Mouse (Mus musculus) lung, postnatal 14 days (tissue): Measurements from ENCODE around the gene Syt3.

Experiments
- DNase-seq: peaks from one replicate; pipeline ENCODE4 v3.0.0; 2021

The Syt3 gene

DNA sequence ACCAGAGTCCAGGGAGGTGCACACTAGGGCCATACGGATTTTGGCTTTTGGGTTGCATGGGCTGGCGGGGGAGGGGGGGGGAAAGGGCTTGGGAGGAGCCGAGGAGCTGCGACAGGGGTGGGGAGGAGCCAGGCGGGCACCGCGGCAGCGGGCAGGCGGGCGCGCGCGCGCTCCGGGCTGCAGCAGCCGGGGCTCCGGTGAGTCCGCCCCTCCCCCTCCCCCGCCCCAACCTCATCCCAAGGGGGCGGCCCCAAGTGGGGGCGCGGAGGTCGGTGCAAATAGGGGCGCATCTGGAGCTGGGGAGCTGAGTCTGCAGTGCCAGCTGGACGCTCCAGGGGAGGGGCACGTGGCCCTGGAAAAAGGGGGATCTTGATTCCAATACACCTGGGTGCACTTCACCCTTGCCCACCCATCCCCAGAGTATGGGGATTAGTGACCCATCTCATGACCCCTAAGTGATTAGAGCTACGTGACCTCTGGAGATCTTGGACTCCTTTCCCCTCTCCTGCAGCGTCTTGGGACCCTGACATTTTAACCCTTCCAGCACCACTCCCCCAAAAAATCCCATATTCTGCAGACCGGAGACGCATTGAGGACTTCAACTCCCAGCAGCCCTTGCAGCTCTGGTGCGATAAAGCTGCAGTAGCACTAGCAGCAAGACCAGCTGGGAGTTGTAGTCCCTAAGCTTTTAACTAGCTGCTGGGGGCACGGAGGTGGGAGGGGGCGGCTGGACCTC, at the start of gene Syt3:
TSS of gene Syt3 (plus strand) at position 123 of the 736 bp plus-strand sequence.
- peak; percentile 65 for DNase-seq

DNA sequence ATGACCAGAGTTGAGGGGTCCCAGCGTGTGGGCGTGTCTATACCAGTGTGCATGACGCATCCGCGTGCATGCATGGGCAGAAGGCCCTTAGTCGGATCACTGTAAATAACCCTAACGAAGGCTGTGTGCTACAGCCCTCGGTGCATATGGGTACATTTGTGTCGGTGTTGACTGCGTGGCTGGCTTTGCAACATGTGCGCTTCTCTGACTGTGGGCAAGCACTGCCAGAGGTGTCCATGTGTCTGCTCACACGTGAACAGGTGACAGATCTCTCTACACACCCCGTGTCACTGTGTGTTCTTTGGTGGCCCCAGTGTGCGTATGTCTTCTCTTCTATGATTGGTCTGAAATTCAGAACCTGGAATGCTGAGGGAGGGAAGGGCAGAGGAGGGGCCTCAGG, 49.8 kb upstream of the Syt3 start:
- DNase-seq: no peak

DNA sequence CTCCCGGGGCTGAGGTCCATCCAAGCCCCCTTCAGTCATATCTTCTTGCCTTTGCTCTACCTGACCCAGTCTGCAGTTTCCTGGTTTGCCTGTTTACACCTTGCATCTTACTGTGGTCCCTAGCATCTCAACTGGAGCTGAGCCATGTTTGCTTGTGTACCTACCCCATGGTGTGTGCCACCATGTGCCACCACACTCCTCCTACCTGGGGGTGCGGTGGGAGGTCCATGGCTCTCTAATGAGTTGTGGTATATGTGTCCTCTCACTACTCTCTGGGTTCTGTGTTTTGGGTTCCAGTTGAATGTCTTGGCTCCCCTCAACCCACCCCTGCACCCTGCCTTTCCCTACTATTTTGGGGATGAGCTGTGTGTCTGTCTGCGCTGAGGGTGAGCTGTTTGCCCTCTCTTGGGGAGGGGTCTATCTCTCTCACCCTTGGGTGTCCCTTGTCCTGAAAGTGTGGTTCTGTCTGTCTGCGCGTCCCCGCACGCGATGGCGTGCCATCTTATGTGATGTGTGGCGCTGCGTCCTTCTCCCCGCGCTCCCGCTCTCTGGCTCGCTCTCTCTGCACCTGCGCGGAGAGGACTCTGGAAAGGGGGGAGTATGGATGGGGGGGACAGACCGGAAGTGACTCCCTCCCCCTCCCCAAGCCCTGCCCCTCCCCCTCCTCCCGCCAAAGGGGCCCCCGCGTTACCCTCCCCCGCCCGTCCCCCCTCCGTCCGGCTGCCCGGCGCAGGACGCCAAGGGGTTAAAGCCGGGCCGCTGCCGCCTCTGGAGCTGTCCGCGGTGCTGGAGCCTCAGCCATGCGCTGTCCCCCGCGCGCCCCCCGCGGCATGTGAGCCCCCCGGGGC, 48.6 kb upstream of the Syt3 start:
- DNase-seq: no peak

DNA sequence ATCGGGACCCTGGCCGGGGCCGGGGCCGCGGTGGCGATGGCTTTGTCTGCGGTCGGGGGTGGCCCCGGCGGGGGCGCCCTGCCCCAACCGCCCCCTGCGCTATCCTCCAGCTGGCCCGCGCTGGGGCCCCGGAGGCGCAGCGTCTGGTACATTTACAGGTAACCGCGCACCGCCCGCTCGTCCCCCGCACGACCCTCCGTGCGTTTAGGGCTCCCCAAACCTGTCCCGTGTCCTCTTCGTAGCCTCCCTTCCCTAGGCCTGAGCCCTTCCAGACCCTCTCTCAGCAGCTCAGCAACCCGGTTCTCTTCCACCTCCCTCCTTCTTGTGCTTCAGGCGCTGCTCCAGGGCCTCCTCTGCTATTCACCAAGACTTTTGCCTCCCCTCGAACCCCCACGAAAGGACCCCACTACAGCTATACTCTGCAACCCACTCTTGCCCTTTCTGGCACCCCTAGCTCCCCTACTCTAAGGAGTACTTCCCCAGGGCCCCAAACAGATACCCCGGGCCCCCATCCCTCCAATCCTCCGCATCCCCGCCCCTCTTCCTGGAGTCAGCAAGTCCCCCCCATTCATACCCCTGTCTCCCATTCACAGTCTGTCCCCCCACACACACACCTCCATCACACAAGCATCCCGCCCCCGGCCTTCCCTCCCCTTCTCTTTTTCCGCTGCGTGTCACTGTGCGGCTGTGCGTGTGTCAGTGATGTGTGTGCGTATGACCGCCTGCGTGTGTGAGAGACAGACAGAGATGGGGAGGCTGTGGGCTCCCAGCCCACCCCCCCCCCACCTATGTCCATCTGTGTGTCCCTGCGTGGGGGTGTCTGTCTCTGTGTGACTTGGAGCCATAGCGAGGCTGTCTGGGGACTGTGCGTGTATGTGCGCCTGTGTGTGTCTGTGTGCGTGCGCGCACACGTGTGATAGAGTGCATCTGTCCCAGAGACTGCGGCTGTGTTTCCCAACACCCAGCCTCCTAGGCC, 47.6 kb upstream of the Syt3 start:
- no peak for DNase-seq

DNA sequence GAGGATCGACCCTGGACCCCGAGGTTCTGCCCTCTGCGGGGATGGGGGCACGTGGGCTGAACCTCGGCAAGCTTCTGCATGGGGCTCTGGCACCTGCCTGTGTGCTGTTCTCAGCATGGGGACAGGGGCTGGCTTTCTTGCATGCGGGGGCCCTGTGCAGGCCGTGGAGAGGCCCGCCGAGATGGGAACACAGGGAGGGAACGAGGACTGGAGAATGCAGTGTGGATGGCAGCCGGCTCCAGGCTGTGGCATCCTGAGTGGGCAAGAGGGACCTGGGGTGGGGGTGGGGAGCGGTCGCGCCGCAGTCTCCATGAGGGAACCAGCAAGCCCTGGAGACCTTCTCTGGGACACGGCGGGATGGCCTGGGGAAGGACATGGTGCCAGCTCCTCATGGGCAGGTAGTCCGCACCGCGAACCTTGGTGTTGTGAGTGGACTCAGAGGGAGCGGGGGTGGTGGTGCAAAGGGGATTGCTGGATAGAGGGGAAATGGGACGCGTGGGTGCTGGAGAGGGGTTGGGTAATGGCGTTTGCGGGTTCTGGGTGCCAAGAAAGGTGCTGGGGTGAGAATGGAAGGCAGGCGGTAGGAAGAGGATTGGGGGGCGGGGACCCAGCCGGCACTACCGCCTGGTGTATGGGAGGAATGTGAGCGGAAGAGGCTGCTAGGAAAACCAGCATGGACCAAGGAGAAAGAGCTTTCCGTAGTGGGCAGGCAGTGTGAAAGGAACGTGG, 46.6 kb upstream of the Syt3 start:
- DNase-seq: no peak

DNA sequence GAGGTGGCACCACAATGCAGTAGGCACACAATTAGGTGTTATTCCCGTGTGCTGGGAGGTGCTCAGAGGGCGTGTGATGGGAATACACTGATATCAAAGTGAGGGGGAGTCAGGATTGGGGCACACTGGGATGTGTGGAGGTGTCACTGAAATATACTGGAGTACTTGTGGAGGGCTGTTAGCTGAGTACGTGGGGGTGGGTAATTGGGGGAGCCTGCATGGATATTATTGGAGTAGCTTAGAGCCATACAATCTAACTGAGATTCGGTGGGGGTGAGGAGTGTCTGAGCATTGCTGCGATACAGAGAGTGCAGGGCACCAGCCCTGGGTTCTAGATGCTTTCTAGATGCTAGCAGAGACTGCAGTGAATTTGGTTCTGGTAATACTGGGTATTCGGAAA, 43.7 kb upstream of the Syt3 start:
- DNase-seq: no peak

DNA sequence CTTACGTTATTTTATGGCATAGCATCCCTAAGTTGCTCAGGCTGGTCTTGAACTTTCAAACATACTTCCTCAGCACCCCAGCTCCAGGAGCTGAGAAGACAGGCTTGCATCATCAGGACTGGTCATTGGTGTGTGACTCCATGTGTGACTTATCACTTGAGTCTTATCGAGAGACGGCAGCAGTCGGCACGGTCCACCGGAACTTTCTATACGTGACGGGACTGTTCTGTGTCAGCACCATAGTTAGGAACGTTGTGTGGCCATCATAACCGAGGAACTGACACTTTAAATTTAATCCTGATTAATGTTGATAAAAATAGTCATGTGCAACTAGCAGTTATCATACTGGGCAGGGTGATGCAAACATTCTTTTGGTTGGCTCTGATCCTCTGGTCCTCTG, 42.8 kb upstream of the Syt3 start:
- DNase-seq: no peak

DNA sequence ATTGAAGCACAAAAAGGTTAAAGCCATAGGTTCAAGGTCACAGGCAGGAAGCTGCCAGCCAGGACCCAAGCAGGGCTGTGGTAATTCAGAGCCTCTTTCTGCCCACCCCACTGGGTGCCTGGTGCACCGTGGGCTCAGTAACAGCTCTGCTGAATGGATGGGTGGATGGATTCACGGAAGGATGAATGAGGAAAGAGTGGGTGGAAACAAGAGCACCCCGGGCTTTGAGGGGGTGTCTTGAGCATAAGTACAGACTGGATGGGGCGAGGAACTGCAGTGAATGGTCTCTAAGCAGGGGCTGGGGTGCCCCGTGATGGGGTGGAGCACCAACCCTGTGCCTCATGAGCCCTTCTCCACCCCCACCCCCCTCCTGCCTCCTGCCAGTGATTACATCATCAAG, 42.2 kb upstream of the Syt3 start:
- no peak for DNase-seq

DNA sequence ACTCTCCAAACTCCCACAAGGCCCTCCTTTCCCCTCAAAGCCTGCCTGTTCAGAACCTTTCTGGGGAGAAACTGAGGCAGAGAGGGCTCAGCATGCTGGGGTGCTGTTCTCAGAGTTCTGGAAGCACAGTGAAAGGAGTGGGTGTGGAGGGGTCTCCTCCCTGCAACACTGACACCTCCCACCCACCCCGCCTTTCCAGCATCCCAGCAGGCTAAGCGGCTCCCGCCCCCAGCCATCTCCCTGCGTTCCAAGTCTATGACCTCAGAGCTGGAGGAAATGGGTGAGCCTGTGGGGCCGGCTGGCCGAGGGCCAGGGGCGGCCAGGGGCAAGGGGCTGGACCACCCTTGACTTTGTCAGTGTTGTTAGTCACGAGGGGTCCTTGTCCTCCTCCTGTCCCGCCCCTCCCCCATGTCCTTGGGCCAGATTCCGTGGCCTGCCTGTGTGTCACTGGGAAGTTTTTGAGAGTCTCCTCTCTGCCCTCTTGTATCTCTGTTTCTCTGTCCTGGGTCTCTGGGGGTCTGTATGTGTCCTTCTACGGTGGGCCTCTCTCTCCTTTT, 40.4 kb upstream of the Syt3 start:
- DNase-seq: no peak

DNA sequence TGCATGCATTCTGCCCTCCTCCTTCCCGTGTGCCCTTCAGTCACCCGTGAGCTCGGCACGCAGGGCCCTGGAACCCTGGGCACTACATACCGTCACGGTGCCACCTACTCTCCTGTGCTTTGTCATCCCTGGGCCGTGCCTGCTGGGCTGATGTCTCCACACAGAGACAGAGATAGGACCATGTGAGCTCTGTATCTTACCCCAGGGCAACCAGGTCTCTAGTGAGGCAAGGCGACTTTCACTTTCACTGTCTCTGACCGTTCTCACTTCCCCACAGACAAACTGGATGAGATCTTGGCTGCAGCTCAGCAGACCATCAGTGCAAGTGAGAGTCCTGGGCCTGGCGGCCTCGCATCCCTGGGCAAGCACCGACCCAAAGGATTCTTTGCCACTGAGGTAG, 39.3 kb upstream of the Syt3 start:
- DNase-seq: no peak

DNA sequence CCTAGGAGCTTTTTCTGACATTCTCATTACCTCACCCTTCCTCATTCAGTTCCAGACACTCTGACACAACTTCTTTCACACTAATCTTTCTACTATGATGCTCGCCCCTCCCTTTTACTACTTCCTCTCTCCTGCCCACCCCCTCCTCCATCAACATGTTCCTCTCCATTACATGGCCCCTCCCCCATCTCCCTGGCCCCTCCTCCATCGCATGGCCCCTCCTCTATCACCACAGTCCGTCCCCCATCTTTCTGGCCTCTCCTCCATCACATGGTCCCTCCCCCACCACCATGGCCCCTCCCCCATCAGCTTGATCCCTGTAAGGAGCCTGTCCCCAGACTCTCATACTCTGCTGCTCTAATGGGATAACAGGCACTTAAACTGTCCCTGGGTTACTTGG, 34.9 kb upstream of the Syt3 start:
- no peak for DNase-seq

DNA sequence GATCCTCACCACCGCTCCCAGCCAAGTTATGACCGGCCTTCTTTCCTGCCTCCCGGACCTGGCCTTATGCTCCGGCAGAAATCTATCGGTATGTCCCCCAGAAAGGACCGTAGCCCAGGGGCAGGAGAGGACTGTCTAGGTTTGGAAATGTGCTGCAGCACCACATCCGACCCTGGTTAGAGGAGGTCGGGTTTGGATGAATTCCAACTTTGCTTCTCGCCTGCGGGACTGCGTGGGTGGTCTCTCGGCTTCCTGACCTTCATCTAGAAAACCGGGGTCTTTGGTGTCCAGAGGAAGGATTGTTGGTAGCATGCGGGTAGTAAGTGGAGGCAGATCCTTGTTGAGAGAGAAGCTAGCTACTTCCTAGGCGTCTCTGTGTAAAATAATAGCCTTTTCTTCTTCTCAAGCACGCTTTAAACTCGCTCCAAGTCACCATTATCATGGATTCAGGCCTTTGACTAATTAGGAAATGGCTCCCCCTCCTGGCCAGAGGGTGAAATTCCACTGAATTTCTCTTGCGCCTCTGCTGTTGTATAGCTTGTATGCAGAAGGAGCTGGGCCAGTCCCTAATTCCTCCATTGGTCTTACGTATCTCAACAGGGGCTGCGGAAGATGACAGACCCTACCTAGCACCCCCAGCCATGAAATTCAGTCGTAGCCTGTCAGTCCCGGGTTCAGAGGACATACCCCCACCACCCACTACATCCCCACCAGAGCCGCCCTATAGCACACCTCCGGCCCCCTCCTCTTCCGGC, 32.8 kb upstream of the Syt3 start:
- peak; percentile 81 for DNase-seq

DNA sequence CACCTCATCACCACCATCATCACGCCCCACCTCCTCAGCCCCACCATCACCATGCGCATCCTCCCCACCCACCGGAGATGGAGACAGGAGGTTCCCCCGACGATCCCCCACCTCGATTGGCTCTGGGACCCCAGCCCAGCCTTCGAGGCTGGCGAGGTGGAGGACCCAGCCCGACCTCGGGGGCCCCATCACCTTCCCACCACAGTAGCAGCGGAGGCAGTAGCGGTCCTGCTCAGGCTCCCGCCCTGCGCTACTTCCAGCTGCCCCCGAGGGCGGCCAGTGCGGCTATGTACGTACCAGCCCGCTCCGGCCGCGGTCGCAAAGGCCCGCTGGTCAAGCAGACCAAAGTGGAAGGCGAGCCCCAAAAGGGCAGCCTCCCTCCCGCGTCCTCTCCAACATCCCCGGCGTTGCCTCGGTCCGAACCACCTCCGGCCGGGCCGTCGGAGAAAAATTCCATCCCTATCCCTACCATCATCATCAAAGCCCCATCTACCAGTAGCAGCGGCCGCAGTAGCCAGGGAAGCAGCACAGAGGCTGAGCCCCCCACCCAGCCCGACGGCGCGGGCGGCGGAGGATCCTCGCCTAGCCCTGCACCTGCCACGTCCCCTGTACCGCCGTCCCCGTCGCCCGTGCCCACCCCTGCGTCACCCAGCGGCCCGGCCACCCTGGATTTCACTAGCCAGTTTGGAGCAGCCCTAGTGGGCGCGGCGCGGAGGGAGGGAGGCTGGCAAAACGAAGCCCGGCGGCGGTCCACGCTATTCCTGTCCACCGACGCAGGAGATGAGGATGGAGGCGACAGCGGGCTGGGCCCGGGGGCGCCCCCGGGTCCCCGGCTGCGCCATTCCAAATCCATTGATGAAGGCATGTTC, 31.8 kb upstream of the Syt3 start:
- DNase-seq: no peak

DNA sequence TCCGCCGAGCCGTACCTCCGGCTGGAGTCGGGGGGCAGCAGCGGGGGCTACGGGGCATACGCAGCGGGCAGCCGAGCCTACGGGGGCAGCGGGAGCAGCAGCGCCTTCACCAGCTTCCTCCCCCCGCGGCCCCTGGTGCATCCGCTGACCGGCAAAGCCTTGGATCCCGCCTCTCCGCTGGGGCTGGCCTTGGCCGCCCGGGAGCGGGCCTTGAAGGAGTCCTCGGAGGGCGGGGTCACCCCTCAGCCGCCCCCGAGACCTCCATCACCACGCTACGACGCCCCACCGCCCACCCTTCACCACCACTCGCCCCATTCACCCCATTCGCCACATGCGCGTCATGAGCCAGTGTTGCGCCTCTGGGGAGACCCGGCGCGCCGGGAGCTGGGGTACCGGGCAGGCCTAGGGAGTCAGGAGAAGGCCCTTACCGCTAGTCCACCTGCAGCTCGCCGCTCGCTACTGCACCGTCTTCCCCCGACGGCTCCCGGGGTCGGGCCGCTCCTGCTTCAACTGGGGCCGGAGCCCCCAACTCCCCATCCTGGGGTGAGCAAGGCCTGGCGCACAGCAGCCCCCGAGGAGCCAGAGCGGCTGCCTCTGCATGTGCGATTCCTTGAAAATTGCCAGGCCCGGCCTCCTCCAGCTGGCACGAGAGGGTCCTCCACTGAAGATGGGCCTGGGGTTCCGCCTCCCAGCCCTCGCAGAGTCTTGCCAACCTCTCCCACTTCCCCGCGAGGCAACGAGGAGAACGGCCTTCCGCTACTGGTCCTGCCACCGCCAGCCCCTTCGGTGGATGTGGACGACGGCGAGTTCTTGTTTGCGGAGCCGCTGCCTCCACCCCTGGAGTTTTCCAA, 30.9 kb upstream of the Syt3 start:
- DNase-seq: no peak

DNA sequence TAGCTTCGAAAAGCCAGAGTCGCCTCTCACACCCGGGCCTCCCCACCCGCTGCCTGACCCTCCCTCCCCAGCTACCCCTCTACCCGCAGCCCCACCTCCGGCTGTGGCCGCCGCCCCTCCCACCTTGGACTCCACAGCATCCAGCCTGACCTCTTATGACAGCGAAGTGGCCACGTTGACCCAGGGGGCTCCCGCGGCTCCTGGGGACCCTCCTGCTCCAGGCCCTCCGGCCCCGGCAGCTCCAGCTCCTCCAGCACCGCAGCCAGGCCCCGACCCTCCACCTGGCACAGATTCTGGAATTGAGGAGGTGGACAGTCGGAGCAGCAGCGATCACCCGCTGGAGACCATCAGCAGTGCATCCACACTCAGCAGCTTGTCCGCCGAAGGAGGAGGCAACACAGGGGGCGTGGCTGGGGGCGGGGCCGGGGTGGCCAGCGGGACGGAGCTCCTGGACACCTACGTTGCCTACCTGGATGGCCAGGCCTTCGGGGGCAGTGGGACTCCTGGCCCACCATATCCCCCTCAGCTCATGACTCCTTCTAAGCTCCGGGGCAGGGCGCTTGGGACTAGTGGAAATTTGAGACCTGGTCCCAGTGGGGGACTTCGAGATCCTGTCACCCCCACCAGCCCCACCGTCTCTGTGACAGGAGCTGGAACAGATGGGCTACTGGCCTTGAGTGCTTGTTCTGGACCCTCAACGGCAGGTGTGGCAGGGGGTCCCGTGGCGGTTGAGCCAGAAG, 30.1 kb upstream of the Syt3 start:
- no peak for DNase-seq

DNA sequence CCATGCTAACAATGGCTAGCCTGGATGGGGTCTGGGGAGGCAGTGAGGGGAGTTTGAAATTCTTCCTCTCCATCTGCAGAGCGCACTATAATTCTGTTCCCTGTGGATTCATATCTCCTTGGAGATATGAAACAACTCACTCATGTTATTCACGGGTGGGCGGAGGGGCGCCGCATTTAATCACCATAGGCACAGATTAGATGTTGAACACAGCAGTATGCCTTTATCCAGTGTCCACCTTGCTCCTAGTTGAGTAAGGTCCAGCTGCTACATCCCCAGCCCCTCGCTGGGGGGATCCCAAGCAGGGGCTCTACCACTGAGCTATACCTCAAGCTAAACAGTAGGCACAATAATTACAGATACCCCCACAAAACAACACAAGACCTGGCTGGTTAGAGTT, 28.5 kb upstream of the Syt3 start:
- DNase-seq: no peak

DNA sequence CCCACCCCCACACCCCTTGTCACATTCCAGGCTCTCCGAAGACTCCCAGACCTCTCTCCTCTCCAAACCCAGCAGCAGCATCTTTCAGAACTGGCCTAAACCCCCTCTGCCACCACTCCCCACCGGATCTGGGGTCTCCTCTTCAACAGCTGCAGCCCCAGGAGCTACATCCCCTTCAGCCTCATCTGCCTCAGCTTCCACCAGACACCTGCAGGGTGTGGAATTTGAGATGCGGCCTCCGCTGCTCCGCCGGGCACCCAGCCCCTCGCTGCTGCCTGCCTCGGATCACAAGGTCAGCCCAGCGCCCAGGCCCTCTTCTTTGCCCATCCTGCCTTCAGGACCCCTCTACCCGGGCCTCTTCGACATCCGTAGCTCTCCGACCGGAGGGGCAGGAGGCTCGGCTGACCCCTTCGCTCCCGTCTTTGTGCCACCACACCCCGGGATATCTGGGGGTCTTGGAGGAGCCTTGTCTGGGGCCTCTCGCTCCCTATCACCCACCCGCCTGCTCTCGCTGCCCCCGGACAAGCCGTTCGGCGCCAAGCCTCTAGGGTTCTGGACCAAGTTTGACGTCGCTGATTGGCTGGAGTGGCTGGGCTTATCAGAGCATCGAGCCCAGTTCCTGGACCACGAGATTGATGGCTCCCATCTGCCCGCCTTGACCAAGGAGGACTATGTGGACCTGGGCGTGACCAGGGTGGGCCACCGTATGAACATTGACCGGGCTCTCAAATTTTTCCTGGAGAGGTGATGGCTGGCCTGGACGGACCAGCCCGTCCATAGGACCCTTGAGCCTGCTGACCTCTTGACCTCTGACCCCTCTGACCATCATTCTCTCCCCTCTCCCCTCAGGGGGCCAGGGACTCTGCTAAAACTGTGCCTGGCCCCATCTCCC, 27.1 kb upstream of the Syt3 start:
- no peak for DNase-seq

DNA sequence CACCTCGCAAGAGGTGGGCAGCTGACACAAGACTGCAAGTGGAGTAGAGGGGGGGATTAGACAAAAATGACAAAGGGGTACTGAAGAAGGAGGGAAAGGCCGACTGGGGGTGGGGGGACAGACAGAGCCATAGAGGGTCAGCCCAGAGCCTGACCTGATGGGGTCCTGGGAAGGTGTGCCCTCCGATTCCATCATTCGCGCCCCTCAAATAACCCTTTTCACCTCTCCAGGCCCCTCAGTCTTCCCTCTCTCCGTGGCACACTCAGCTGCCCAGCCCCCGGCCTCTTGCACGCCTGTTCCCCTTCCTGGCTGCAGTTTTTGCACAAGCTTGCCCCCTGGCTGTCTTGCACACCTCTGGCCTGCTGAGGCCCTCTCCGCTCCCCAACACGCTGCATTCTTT, 26.4 kb upstream of the Syt3 start:
- DNase-seq: no peak
